Mouse (Mus musculus) myocyte (in vitro differentiated cells): Measurements from ENCODE around the gene Fgg.

Experiments used
- CEBPB ChIP-seq: IDR thresholded peaks from 2 replicates; pipeline ENCODE4 v1.6.1; 2011; ENCODE audit warnings: mild to moderate bottlenecking, moderate library complexity; ENCODE audit not compliant: poor library complexity, insufficient read depth, severe bottlenecking
- E2F4 ChIP-seq: IDR thresholded peaks from one replicate; pipeline ENCODE4 v1.6.1; 2011; ENCODE audit warnings: mild to moderate bottlenecking, control low read depth, moderate library complexity; ENCODE audit not compliant: insufficient read depth
- MAX ChIP-seq: IDR thresholded peaks from one replicate; pipeline ENCODE4 v1.6.1; 2011; ENCODE audit warnings: low read depth, mild to moderate bottlenecking, control low read depth
- MYOG ChIP-seq, 3 experiments: IDR thresholded peaks; one replicate each; pipeline ENCODE4 v1.6.1; 2011; ENCODE audit warnings: control low read depth in 2 of 3, low read depth in 2 of 3, mild to moderate bottlenecking in 2 of 3; ENCODE audit not compliant: insufficient read length in 2 of 3, control insufficient read depth in 1 of 3, insufficient read depth in 1 of 3
- POLR2A ChIP-seq: IDR thresholded peaks from one replicate; pipeline ENCODE4 v1.6.1; 2011; ENCODE audit warnings: low read depth, mild to moderate bottlenecking, control low read depth, moderate library complexity; ENCODE audit not compliant: insufficient read length
- POLR2AphosphoS2 ChIP-seq: IDR thresholded peaks from one replicate; pipeline ENCODE4 v1.6.1; 2011; ENCODE audit warnings: low read depth, control low read depth; ENCODE audit not compliant: insufficient read length
- TCF12 ChIP-seq: IDR thresholded peaks from one replicate; pipeline ENCODE4 v1.6.1; 2011; ENCODE audit warnings: mild to moderate bottlenecking, control low read depth; ENCODE audit not compliant: poor library complexity, insufficient read depth, severe bottlenecking
- TCF3 ChIP-seq: IDR thresholded peaks from one replicate; pipeline ENCODE4 v1.6.1; 2011; ENCODE audit warnings: low read depth, control low read depth; ENCODE audit not compliant: insufficient read length
- USF1 ChIP-seq: IDR thresholded peaks from one replicate; pipeline ENCODE4 v1.6.1; 2011; ENCODE audit warnings: low read depth, mild to moderate bottlenecking, control low read depth, moderate library complexity

- no peak for TF ChIP-seq TCF12
- TF ChIP-seq MYOG (IDR thresholded peaks at IDR 0.05; ENCODE audit: control insufficient read depth in 1 of 3, insufficient read depth in 1 of 3, insufficient read length in 2 of 3, low read depth in 2 of 3), result no peak
- no peak for TF ChIP-seq CEBPB
- TF ChIP-seq POLR2A, result no peak
- no peak for TF ChIP-seq TCF3
- TF ChIP-seq E2F4, result no peak
- TF ChIP-seq MAX, result no peak
- TF ChIP-seq POLR2AphosphoS2, result no peak
- TF ChIP-seq USF1, result no peak
Observed at GRCm38 (mm10) chr3:83025036-83025435, 17.5 kb downstream of the Fgg start.
